1 mouse cellular context compared by ENCODE assay signal in genomic region chr16:94724061-94724596, GRCm38 (mm10).
TF ChIP-seq lines count a peak whose summit lies in the region.

No protein-coding gene starts in this region.

TF ChIP-seq in CH12.LX, 34 proteins besides CTCF, POLR2A, EP300 and RAD21 (continued from another document):
- TF ChIP-seq TCF12 (IDR thresholded peaks at IDR 0.05; ENCODE audit: low read depth, low read length) = no peak; the same call in none of the 2 replicates
- TF ChIP-seq ZC3H11A (IDR thresholded peaks at IDR 0.05; ENCODE audit: low read depth, low read length) = no peak
- TF ChIP-seq GABPA (IDR thresholded peaks at IDR 0.05; ENCODE audit: insufficient replicate concordance, low read depth, low read length) = no peak
TF ChIP-seq in CH12.LX: peak in this region for 16.
